Mouse (Mus musculus): ENCODE measurements around the gene Cbx5. TPM values are rescaled to one million over a fixed set of nuclear protein-coding genes. Genes with fewer than 3 reads are reported as not detected.

The Cbx5 gene
- polyA plus RNA-seq, 1 experiment from 2014 or later: 91.8 TPM

GRCm38 (mm10) chr15:103228904-103229303, 10.7 kb downstream of the Cbx5 start:
- Histone ChIP-seq H3K36me3 (no peaks in the 10 kb centered on the region), H3K4me2 (no peak overlapping the region), H3K4me1 (peaks cover 9% of the 10 kb centered on the region; the same call in 1 of the 2 replicates), H3K4me3 (replicated peaks) (no peak overlapping the region), H3K9me3 (no peaks in the 10 kb centered on the region), H3K9ac (no peak overlapping the region), H3K27me3 (replicated peaks) (no peaks in the 10 kb centered on the region), H3K27ac (no peak overlapping the region)
- 48% methylated on average over 2 of the region's 2 CpGs for WGBS
- no peak for ATAC-seq (ENCODE audit: insufficient read depth, low FRiP score, low read depth)

- no peak overlapping the region; the same call in 1 of the 2 replicates for H3K4me2 ChIP-seq
- H3K9me3 ChIP-seq: no peaks in the 10 kb centered on the region
- peak overlapping the region; percentile 54 for H3K27ac ChIP-seq
- peaks cover 9% of the 10 kb centered on the region; the same call in 1 of the 2 replicates for H3K4me1 ChIP-seq
- no peak overlapping the region for H3K9ac ChIP-seq
- no peaks in the 10 kb centered on the region for H3K36me3 ChIP-seq
- no peaks in the 10 kb centered on the region for H3K27me3 ChIP-seq (replicated peaks)
- no peak for ATAC-seq (ENCODE audit: insufficient read depth, low FRiP score, low read depth)
- H3K4me3 ChIP-seq (replicated peaks): no peak overlapping the region
- 62% methylated on average over 2 of the region's 2 CpGs for WGBS
Observed at GRCm38 (mm10) chr15:103227572-103227971, 12.0 kb downstream of the Cbx5 start.

GRCm38 (mm10) chr15:103227022-103227421, 12.6 kb downstream of the Cbx5 start:
- Histone ChIP-seq H3K4me2 (no peak overlapping the region), H3K27ac (peak overlapping the region; percentile 54)
- 54% methylated on average over 3 of the region's 3 CpGs for WGBS

GRCm38 (mm10) chr15:103224161-103224560, 15.5 kb downstream of the Cbx5 start:
- no peaks in the 10 kb centered on the region for H3K9me3 ChIP-seq
- no peak overlapping the region for H3K4me2 ChIP-seq
- H3K27ac ChIP-seq: no peak overlapping the region
- 90% methylated on average over 2 of the region's 2 CpGs for WGBS
- no peaks in the 10 kb centered on the region for H3K36me3 ChIP-seq
- ATAC-seq (ENCODE audit: insufficient read depth, low FRiP score, low read depth): no peak
- no peaks in the 10 kb centered on the region for H3K27me3 ChIP-seq (replicated peaks)
- H3K9ac ChIP-seq: no peak overlapping the region
- peaks cover 14% of the 10 kb centered on the region; the same call in 1 of the 2 replicates for H3K4me1 ChIP-seq
- no peak overlapping the region for H3K4me3 ChIP-seq (replicated peaks)

More at GRCm38 (mm10) chr15:103227022-103227421, 12.6 kb downstream of the Cbx5 start:
- no peak overlapping the region for H3K4me3 ChIP-seq (replicated peaks)
- ATAC-seq (ENCODE audit: insufficient read depth, low FRiP score, low read depth): no peak
- no peaks in the 10 kb centered on the region for H3K36me3 ChIP-seq
- H3K4me1 ChIP-seq: peaks cover 9% of the 10 kb centered on the region; the same call in 1 of the 2 replicates
- H3K9me3 ChIP-seq: no peaks in the 10 kb centered on the region
- no peak overlapping the region for H3K9ac ChIP-seq
- H3K27me3 ChIP-seq (replicated peaks): no peaks in the 10 kb centered on the region

GRCm38 (mm10) chr15:103221386-103221785, 18.2 kb downstream of the Cbx5 start:
- no peak overlapping the region for H3K4me3 ChIP-seq (replicated peaks)
- ATAC-seq (ENCODE audit: insufficient read depth, low FRiP score, low read depth): no peak
- no peak overlapping the region for H3K4me2 ChIP-seq
- peak overlapping the region; percentile 50; the same call in 1 of the 2 replicates for H3K27ac ChIP-seq
- H3K36me3 ChIP-seq: no peaks in the 10 kb centered on the region
- 100% methylated on average over 1 of the region's 1 CpGs for WGBS
- H3K4me1 ChIP-seq: peaks cover 14% of the 10 kb centered on the region; the same call in 1 of the 2 replicates
- H3K27me3 ChIP-seq (replicated peaks): no peaks in the 10 kb centered on the region
- H3K9ac ChIP-seq: no peak overlapping the region
- H3K9me3 ChIP-seq: no peaks in the 10 kb centered on the region

- H3K4me1 ChIP-seq: peaks cover 19% of the 10 kb centered on the region
- H3K27me3 ChIP-seq (replicated peaks): no peaks in the 10 kb centered on the region
- H3K4me2 ChIP-seq: no peak overlapping the region
- no peaks in the 10 kb centered on the region for H3K36me3 ChIP-seq
- H3K4me3 ChIP-seq (replicated peaks): no peak overlapping the region
- peak overlapping the region; percentile 50; the same call in 1 of the 2 replicates for H3K27ac ChIP-seq
- no peak for ATAC-seq (ENCODE audit: insufficient read depth, low FRiP score, low read depth)
- H3K9me3 ChIP-seq: no peaks in the 10 kb centered on the region
- no peak overlapping the region for H3K9ac ChIP-seq
- WGBS: 21% methylated on average over 3 of the region's 3 CpGs
Observed at GRCm38 (mm10) chr15:103220785-103221184, 18.8 kb downstream of the Cbx5 start.

- H3K4me3 ChIP-seq (replicated peaks): no peak overlapping the region; the same call in 1 of the 2 replicates
- H3K4me2 ChIP-seq: peak overlapping the region; percentile 55
- peak; percentile 29; the same call in 1 of the 2 replicates for ATAC-seq (ENCODE audit: insufficient read depth, low FRiP score, low read depth)
Observed at GRCm38 (mm10) chr15:103216052-103216451, 23.6 kb downstream of the Cbx5 start.

GRCm38 (mm10) chr15:103214971-103215907, 24.4 kb downstream of the Cbx5 start:
- peak overlapping the region; percentile 92 for H3K27ac ChIP-seq
- H3K9me3 ChIP-seq: no peaks in the 10 kb centered on the region
- H3K27me3 ChIP-seq (replicated peaks): no peaks in the 10 kb centered on the region
- peaks cover 16% of the 10 kb centered on the region for H3K4me1 ChIP-seq
- peak; percentile 91 for ATAC-seq (ENCODE audit: insufficient read depth, low FRiP score, low read depth)
- peaks cover 17% of the 10 kb centered on the region for H3K36me3 ChIP-seq
- H3K9ac ChIP-seq: peak overlapping the region; percentile 16; the same call in 1 of the 2 replicates
- peak overlapping the region; percentile 41 for H3K4me3 ChIP-seq (replicated peaks)
- 1% methylated on average over 15 of the region's 15 CpGs for WGBS
- H3K4me2 ChIP-seq: peak overlapping the region; percentile 55

More at GRCm38 (mm10) chr15:103216052-103216451, 23.6 kb downstream of the Cbx5 start:
- no peaks in the 10 kb centered on the region for H3K9me3 ChIP-seq
- H3K4me1 ChIP-seq: peaks cover 20% of the 10 kb centered on the region
- H3K36me3 ChIP-seq: peaks cover 9% of the 10 kb centered on the region
- 28% methylated on average over 2 of the region's 2 CpGs for WGBS
- no peak overlapping the region for H3K9ac ChIP-seq
- no peaks in the 10 kb centered on the region for H3K27me3 ChIP-seq (replicated peaks)
- H3K27ac ChIP-seq: peak overlapping the region; percentile 92

- Histone ChIP-seq H3K4me2 (peak overlapping the region; percentile 14; the same call in 1 of the 2 replicates), H3K9ac (no peak overlapping the region), H3K4me3 (replicated peaks) (0 out of 2 replicates have a peak overlapping the region, but pooled peaks have one; percentile 5), H3K36me3 (peaks cover 25% of the 10 kb centered on the region), H3K27ac (peak overlapping the region; percentile 33), H3K4me1 (peaks cover 16% of the 10 kb centered on the region), H3K27me3 (replicated peaks) (no peaks in the 10 kb centered on the region), H3K9me3 (no peaks in the 10 kb centered on the region)
- ATAC-seq (ENCODE audit: insufficient read depth, low FRiP score, low read depth): no peak
- WGBS: 38% methylated on average over 2 of the region's 2 CpGs
Observed at GRCm38 (mm10) chr15:103214149-103214548, 25.5 kb downstream of the Cbx5 start.

GRCm38 (mm10) chr15:103205156-103205555, 34.5 kb downstream of the Cbx5 start:
- no peaks in the 10 kb centered on the region for H3K4me1 ChIP-seq
- no peak overlapping the region for H3K27ac ChIP-seq
- H3K4me3 ChIP-seq (replicated peaks): no peak overlapping the region
- peaks cover 25% of the 10 kb centered on the region for H3K36me3 ChIP-seq
- no peaks in the 10 kb centered on the region for H3K9me3 ChIP-seq
- H3K4me2 ChIP-seq: no peak overlapping the region
- no peak overlapping the region for H3K9ac ChIP-seq
- H3K27me3 ChIP-seq (replicated peaks): no peaks in the 10 kb centered on the region
- ATAC-seq (ENCODE audit: insufficient read depth, low FRiP score, low read depth): no peak
- WGBS: 50% methylated on average over 2 of the region's 2 CpGs

GRCm38 (mm10) chr15:103202088-103202793, 37.4 kb downstream of the Cbx5 start:
- Histone ChIP-seq H3K9me3 (no peaks in the 10 kb centered on the region), H3K4me2 (no peak overlapping the region), H3K9ac (no peak overlapping the region), H3K4me3 (replicated peaks) (no peak overlapping the region), H3K27ac (peak overlapping the region; percentile 76), H3K4me1 (no peaks in the 10 kb centered on the region), H3K27me3 (replicated peaks) (no peaks in the 10 kb centered on the region), H3K36me3 (peaks cover 28% of the 10 kb centered on the region)
- 31% methylated on average over 6 of the region's 6 CpGs for WGBS
- peak; percentile 39; the same call in 1 of the 2 replicates for ATAC-seq (ENCODE audit: insufficient read depth, low FRiP score, low read depth)
